Mouse (Mus musculus): ENCODE results near the gene Ppp4r2. TPM values are rescaled to one million over a fixed set of nuclear protein-coding genes. Genes with fewer than 3 reads are reported as not detected.

Gene Ppp4r2
- polyA plus RNA-seq, 1 experiment from 2014 or later, result 15.1 TPM

DNA sequence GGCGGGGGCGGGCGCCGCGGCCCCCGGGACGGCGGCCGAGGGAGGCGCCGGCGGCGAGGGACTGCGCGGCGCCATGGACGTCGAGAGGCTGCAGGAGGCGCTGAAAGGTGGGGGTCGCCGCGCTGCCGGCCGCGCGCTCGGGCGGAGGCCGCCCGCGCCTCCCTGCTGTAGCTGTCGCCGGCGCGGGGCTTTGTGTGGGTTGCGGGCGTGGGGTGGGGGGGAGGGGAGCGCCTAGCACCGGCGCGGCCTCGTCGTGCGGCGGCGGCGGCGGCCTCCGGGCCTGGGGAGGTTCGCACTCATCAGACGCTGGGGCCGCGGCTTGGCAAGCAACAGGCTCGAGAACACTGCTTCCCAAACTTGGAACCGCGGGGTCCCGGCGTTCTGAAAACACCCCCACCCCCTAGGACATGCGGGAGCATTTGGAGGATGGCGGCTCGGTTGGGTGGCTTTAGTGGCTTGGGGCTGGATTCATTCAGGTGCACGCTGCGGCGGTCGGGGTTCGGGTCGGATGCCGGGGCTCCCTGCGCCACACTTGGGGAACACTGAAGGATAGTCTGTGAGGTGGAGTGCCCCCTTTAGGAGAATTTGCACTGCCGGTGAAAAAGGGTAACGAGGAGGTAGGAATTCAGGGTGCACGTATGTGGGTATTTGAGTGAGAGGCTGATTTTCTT, 524 bp downstream of the Ppp4r2 start:
- peak overlapping the region; percentile 58 for H3K4me2 ChIP-seq (ENCODE audit: low read length)
- H3K9ac ChIP-seq (ENCODE audit: low read depth, low read length), result peak overlapping the region; percentile 91
- peaks cover 10% of the 10 kb centered on the region; the same call in 1 of the 2 replicates for H3K36me3 ChIP-seq (ENCODE audit: insufficient read depth, low read length)
- TF ChIP-seq CTCF (IDR thresholded peaks at IDR 0.05; ENCODE audit: low read depth), result peak; percentile 60
- ATAC-seq (replicated peaks; ENCODE audit: low FRiP score, low read depth) (peak; percentile 87), DNase-seq (ENCODE audit: low spot score) (peak; percentile 64)
- H3K4me1 ChIP-seq (replicated peaks; ENCODE audit: insufficient read depth, low read length), result no peaks in the 10 kb centered on the region
- no peaks in the 10 kb centered on the region for H3K9me3 ChIP-seq (replicated peaks; ENCODE audit: low read length)
- H3K4me3 ChIP-seq (replicated peaks; ENCODE audit: low read depth, low read length), result peak overlapping the region; percentile 83
- WGBS, result under 1% methylated on average over 68 of the region's 72 CpGs
- H3K27ac ChIP-seq, result peak overlapping the region; percentile 87
- H3K27me3 ChIP-seq (ENCODE audit: insufficient read depth, low read length), result no peaks in the 10 kb centered on the region

DNA sequence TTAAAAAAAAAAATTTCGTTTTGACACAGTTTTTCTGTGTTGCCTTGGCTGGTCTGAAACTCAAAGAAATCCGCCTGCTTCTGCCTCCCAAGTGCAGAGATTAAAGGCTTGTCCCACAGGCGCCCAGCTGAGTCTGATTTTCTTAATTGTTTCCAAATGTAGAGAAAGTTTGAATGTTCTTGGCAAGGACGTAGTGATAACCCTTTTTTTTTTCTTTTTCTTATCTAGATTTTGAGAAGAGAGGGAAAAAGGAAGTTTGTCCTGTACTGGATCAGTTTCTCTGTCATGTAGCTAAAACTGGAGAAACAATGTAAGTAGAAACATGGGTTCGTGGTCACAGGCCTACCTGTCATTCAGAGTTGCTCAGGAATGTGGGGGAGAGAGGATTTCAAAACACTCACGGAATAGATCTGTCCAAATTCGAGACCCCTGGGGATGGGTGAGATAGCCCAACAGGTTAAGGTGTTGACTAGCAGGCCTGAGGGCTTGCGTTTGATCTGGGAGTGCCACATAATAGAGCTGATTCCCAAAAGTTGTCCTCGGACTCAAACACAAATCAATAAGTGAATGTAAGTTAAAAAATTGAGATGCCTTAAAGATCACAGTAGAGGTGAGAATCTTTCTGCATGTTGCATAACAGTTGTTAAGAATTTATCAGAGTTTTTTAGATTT, 1.2 kb downstream of the Ppp4r2 start:
- H3K9me3 ChIP-seq (replicated peaks; ENCODE audit: low read length), result no peaks in the 10 kb centered on the region
- no peaks in the 10 kb centered on the region for H3K27me3 ChIP-seq (ENCODE audit: insufficient read depth, low read length)
- DNase-seq (ENCODE audit: low spot score), result no peak
- H3K9ac ChIP-seq (ENCODE audit: low read depth, low read length), result peak overlapping the region; percentile 91; the same call in 1 of the 2 replicates
- H3K36me3 ChIP-seq (ENCODE audit: insufficient read depth, low read length), result peaks cover 10% of the 10 kb centered on the region; the same call in 1 of the 2 replicates
- peak overlapping the region; percentile 83 for H3K4me3 ChIP-seq (replicated peaks; ENCODE audit: low read depth, low read length)
- peak overlapping the region; percentile 58 for H3K4me2 ChIP-seq (ENCODE audit: low read length)
- H3K27ac ChIP-seq, result no peak overlapping the region
- 22% methylated on average over 9 of the region's 9 CpGs for WGBS
- no peak for ATAC-seq (replicated peaks; ENCODE audit: low FRiP score, low read depth)
- no peaks in the 10 kb centered on the region for H3K4me1 ChIP-seq (replicated peaks; ENCODE audit: insufficient read depth, low read length)
- TF ChIP-seq CTCF (IDR thresholded peaks at IDR 0.05; ENCODE audit: low read depth), result no peak

GRCm38 (mm10) chr6:100845058-100845457, 11.6 kb downstream of the Ppp4r2 start:
- no peak for TF ChIP-seq CTCF (IDR thresholded peaks at IDR 0.05; ENCODE audit: low read depth)
- H3K4me1 ChIP-seq (replicated peaks; ENCODE audit: insufficient read depth, low read length), result no peaks in the 10 kb centered on the region
- no peak overlapping the region for H3K27ac ChIP-seq
- no peaks in the 10 kb centered on the region for H3K27me3 ChIP-seq (ENCODE audit: insufficient read depth, low read length)
- ATAC-seq (replicated peaks; ENCODE audit: low FRiP score, low read depth), result no peak
- no peaks in the 10 kb centered on the region for H3K9me3 ChIP-seq (replicated peaks; ENCODE audit: low read length)
- H3K4me3 ChIP-seq (replicated peaks; ENCODE audit: low read depth, low read length), result no peak overlapping the region
- H3K9ac ChIP-seq (ENCODE audit: low read depth, low read length), result no peak overlapping the region
- DNase-seq (ENCODE audit: low spot score), result no peak
- H3K36me3 ChIP-seq (ENCODE audit: insufficient read depth, low read length), result peaks cover 17% of the 10 kb centered on the region; the same call in 1 of the 2 replicates
- H3K4me2 ChIP-seq (ENCODE audit: low read length), result no peak overlapping the region
- WGBS, result 88% methylated on average over 4 of the region's 4 CpGs

GRCm38 (mm10) chr6:100847264-100847663, 13.8 kb downstream of the Ppp4r2 start:
- H3K4me1 ChIP-seq (replicated peaks; ENCODE audit: insufficient read depth, low read length), result no peaks in the 10 kb centered on the region
- H3K36me3 ChIP-seq (ENCODE audit: insufficient read depth, low read length), result 0 out of 2 replicates have a peak, but pooled peaks cover 5% of the 10 kb centered on the region
- TF ChIP-seq CTCF (IDR thresholded peaks at IDR 0.05; ENCODE audit: low read depth), result no peak
- no peak for DNase-seq (ENCODE audit: low spot score)
- 76% methylated on average over 5 of the region's 5 CpGs for WGBS
- no peak overlapping the region for H3K4me2 ChIP-seq (ENCODE audit: low read length)
- no peak overlapping the region for H3K27ac ChIP-seq
- no peak overlapping the region for H3K4me3 ChIP-seq (replicated peaks; ENCODE audit: low read depth, low read length)
- no peak overlapping the region for H3K9ac ChIP-seq (ENCODE audit: low read depth, low read length)
- no peaks in the 10 kb centered on the region for H3K27me3 ChIP-seq (ENCODE audit: insufficient read depth, low read length)
- no peak for ATAC-seq (replicated peaks; ENCODE audit: low FRiP score, low read depth)
- H3K9me3 ChIP-seq (replicated peaks; ENCODE audit: low read length), result no peaks in the 10 kb centered on the region

DNA sequence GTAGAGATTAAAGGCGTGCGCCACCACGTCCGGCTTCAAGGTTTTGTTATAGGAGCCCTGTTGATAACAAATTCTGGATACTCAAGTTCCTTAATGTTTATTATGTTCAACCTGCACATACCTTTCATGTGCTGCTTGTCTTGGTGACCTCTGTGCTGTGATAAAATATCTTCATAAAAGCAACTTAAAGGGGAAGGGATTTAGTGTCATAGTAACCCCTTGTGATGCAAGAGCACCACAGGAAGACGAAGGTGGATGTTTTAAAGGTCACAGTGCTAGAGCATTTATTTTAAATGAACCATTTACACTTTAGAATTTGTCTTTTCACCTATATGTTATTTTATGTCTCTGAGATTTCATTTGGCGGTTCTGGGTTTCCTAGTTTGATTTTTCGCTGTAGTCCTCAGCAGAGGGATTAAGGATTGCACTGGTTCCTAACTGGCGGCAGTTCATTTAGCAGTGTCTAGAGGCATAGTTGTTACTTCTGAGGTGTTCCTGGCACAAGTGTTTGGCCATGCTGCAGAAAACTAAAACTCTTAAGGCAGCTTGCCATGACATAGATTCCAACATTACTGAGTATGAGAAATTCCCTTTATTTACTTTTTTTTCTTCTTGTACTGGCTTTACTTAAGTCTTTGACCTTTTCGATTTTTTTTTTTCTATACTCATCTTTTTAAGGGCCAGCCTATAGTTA, 15.4 kb downstream of the Ppp4r2 start:
- Histone ChIP-seq H3K4me1 (replicated peaks; ENCODE audit: insufficient read depth, low read length) (no peaks in the 10 kb centered on the region), H3K4me2 (ENCODE audit: low read length) (no peak overlapping the region), H3K9me3 (replicated peaks; ENCODE audit: low read length) (no peaks in the 10 kb centered on the region), H3K9ac (ENCODE audit: low read depth, low read length) (no peak overlapping the region), H3K27me3 (ENCODE audit: insufficient read depth, low read length) (no peaks in the 10 kb centered on the region), H3K4me3 (replicated peaks; ENCODE audit: low read depth, low read length) (no peak overlapping the region), H3K36me3 (ENCODE audit: insufficient read depth, low read length) (0 out of 2 replicates have a peak, but pooled peaks cover 4% of the 10 kb centered on the region), H3K27ac (no peak overlapping the region)
- ATAC-seq (replicated peaks; ENCODE audit: low FRiP score, low read depth) (no peak), DNase-seq (ENCODE audit: low spot score) (no peak)
- TF ChIP-seq CTCF (IDR thresholded peaks at IDR 0.05; ENCODE audit: low read depth), result no peak
- 80% methylated on average over 9 of the region's 9 CpGs for WGBS

DNA sequence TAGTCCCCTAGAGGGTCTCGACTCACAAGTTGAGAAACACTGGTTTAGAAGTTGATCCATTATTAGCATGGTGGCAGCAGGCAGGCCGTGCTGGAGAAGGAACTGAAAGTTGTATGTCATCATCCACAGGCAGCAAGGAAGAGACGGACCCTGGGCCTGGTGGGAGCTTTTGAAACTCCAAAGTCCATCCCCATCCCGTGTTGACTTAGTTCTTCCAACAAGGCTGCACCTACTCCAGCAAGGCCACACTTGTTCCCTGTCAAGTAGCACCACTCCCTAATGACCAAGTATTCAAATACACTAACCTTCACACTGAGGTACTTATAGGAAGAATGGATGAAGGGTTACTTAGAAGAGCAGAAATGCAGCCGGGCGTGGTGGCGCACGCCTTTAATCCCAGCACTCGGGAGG, 17.3 kb downstream of the Ppp4r2 start:
- H3K4me2 ChIP-seq (ENCODE audit: low read length), result no peak overlapping the region
- 84% methylated on average over 9 of the region's 9 CpGs for WGBS
- no peak overlapping the region for H3K4me3 ChIP-seq (replicated peaks; ENCODE audit: low read depth, low read length)
- H3K9ac ChIP-seq (ENCODE audit: low read depth, low read length), result no peak overlapping the region
- no peak for DNase-seq (ENCODE audit: low spot score)
- H3K27me3 ChIP-seq (ENCODE audit: insufficient read depth, low read length), result no peaks in the 10 kb centered on the region
- no peak overlapping the region for H3K27ac ChIP-seq
- 0 out of 2 replicates have a peak, but pooled peaks cover 4% of the 10 kb centered on the region for H3K36me3 ChIP-seq (ENCODE audit: insufficient read depth, low read length)
- H3K4me1 ChIP-seq (replicated peaks; ENCODE audit: insufficient read depth, low read length), result no peaks in the 10 kb centered on the region
- no peak for TF ChIP-seq CTCF (IDR thresholded peaks at IDR 0.05; ENCODE audit: low read depth)
- H3K9me3 ChIP-seq (replicated peaks; ENCODE audit: low read length), result no peaks in the 10 kb centered on the region
- no peak for ATAC-seq (replicated peaks; ENCODE audit: low FRiP score, low read depth)

All from kidney, postnatal 0 days (tissue).